Mouse (Mus musculus) ES-E14 (cell line): ENCODE measurements around the gene Cacnb4.

Source experiments
- CHD2 ChIP-seq: IDR thresholded peaks from 2 replicates; pipeline ENCODE4 v1.6.1; 2014; ENCODE audit warnings: mild to moderate bottlenecking, low read depth, low read length, inconsistent platforms
- HCFC1 ChIP-seq: IDR thresholded peaks from 2 replicates; pipeline ENCODE4 v1.6.1; 2012; ENCODE audit warnings: low read length, inconsistent platforms, borderline replicate concordance; ENCODE audit not compliant: insufficient read depth
- MAFK ChIP-seq: IDR thresholded peaks from 2 replicates; pipeline ENCODE4 v1.6.1; 2014; ENCODE audit warnings: mild to moderate bottlenecking, low read depth, low read length, inconsistent platforms; ENCODE audit not compliant: insufficient read depth
- ZC3H11A ChIP-seq: IDR thresholded peaks from 2 replicates; pipeline ENCODE4 v1.6.1; 2012; ENCODE audit warnings: low read depth, mild to moderate bottlenecking, inconsistent platforms, low read length, borderline replicate concordance
- ZNF384 ChIP-seq: IDR thresholded peaks from 2 replicates; pipeline ENCODE4 v1.6.1; 2012; ENCODE audit warnings: low read depth, low read length, inconsistent platforms

- TF ChIP-seq ZC3H11A (no peak), MAFK (no peak), CHD2 (no peak), ZNF384 (no peak), HCFC1 (no peak)
Observed at GRCm38 (mm10) chr2:52499101-52499537, 177.5 kb downstream of the Cacnb4 start.
